Mouse (Mus musculus): Measurements from ENCODE around the gene Kcnk12. TPM values are rescaled to one million over a fixed set of nuclear protein-coding genes. Genes with fewer than 3 reads are reported as not detected.

Gene Kcnk12
- polyA plus RNA-seq, 1 experiment: 1.1 TPM

DNA sequence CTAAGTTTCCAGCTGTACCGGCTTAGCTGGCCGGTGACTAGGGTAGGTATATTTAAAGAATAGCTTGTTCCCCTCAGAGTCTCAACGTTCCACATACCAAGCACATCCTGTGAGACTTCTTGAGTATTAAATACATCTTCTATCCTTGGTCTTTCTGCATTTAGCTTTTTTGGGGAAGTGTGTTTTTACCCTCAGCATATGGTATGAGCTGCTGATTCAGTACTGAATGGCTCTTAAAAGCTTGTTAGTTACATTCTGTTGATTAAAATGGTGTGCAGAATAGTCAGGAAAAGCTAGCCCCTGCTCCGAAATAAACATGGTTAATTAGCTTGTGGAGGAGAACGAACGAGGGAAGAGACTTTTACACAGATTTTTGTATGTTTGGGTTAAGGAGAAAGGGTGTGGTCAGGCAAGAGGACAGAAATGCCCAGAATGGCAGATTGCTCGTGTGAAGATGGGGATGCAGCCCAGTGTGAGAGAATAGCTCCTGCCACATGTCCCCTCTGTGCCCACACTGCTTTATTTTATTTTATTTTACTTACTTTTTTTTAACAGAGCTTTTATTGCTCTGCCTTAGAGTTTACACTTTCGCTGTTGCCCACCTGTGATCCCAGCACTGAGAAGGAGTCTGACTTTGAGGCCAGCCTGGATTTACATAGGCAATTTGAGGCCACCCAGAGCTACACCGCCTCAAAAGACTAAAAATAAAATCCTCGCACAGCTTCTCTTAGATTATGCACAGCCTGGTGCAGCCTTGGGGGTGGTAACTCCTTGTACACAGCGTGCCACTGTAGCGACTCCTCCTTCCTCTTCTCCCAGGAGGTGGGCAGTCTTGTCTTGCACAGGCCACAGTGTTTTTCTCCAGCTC, 71.1 kb downstream of the Kcnk12 start:
- DNase-seq (ENCODE audit: low read depth in 1 of 2, low spot score in 2 of 2): no peak
- TF ChIP-seq POLR2A (IDR thresholded peaks at IDR 0.05; ENCODE audit: low read depth, low read length) (no peak), CTCF (IDR thresholded peaks at IDR 0.05; ENCODE audit: extremely low read depth, insufficient read depth, insufficient read length, insufficient replicate concordance) (no peak)
- H3K36me3 ChIP-seq (ENCODE audit: control insufficient read depth, insufficient read depth, low read length): peaks cover 13% of the 10 kb centered on the region
- no peak overlapping the region for H3K27ac ChIP-seq (ENCODE audit: insufficient read depth, low read length)
- WGBS: 91% methylated on average over 12 of the region's 12 CpGs
- H3K27me3 ChIP-seq (ENCODE audit: control insufficient read depth, insufficient read depth, low read length): no peaks in the 10 kb centered on the region
- H3K4me1 ChIP-seq (ENCODE audit: control insufficient read depth, insufficient read depth, insufficient read length): no peaks in the 10 kb centered on the region
- no peak overlapping the region for H3K4me3 ChIP-seq (ENCODE audit: extremely low read depth, insufficient read depth, insufficient read length)

DNA sequence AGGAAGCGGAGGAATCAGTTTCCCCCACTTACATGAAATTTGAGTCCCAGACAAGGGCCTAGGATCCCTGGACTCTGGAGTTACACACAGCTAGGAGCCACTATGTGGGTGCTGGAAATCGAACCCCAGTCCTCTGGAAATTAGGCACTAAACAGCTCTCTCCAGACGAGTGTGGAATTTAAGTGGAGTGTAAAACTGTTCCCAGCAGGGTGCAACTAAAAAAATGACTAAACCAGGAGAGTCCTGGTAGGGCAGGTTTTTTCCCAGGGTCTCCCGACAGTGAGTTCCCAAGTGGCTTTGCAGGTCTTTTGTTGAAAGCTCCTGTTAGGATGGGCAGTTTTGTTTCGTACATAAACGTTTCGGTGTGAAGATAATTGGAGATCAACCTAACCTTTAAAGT, 73.1 kb downstream of the Kcnk12 start:
- no peak for DNase-seq (ENCODE audit: low read depth in 1 of 2, low spot score in 2 of 2)
- Histone ChIP-seq H3K27ac (ENCODE audit: insufficient read depth, low read length) (no peak overlapping the region), H3K36me3 (ENCODE audit: control insufficient read depth, insufficient read depth, low read length) (peaks cover 20% of the 10 kb centered on the region), H3K4me3 (ENCODE audit: extremely low read depth, insufficient read depth, insufficient read length) (no peak overlapping the region), H3K4me1 (ENCODE audit: control insufficient read depth, insufficient read depth, insufficient read length) (no peaks in the 10 kb centered on the region), H3K27me3 (ENCODE audit: control insufficient read depth, insufficient read depth, low read length) (no peaks in the 10 kb centered on the region)
- WGBS: 95% methylated on average over 7 of the region's 7 CpGs
- no peak for TF ChIP-seq POLR2A (IDR thresholded peaks at IDR 0.05; ENCODE audit: low read depth, low read length)
- TF ChIP-seq CTCF (IDR thresholded peaks at IDR 0.05; ENCODE audit: extremely low read depth, insufficient read depth, insufficient read length, insufficient replicate concordance): no peak

DNA sequence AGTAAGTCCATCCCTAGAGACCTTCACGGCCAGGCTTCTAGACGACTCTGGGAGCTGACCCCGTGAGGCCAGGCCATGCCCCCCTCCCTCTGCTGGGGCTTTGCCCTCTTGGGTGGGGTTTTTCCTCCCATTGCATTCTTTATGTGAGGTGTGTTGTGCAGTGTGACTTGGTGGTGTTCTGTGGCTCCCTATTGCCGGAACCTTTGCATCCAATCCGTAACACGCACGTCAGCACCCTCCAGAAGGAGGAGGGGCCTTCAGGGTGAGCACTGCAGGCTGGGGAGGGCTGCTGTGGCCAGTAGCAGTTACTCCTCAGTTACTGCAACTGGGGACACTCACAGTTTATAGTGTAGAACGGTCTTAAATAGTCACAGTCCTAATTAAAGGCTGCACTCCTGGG, 97.7 kb downstream of the Kcnk12 start:
- Histone ChIP-seq H3K27ac (ENCODE audit: insufficient read depth, low read length) (no peak overlapping the region), H3K27me3 (ENCODE audit: control insufficient read depth, insufficient read depth, low read length) (no peaks in the 10 kb centered on the region), H3K36me3 (ENCODE audit: control insufficient read depth, insufficient read depth, low read length) (peaks cover 16% of the 10 kb centered on the region), H3K4me1 (ENCODE audit: control insufficient read depth, insufficient read depth, insufficient read length) (no peaks in the 10 kb centered on the region), H3K4me3 (ENCODE audit: extremely low read depth, insufficient read depth, insufficient read length) (no peak overlapping the region)
- 94% methylated on average over 8 of the region's 8 CpGs for WGBS
- TF ChIP-seq CTCF (IDR thresholded peaks at IDR 0.05; ENCODE audit: extremely low read depth, insufficient read depth, insufficient read length, insufficient replicate concordance): no peak
- no peak for TF ChIP-seq POLR2A (IDR thresholded peaks at IDR 0.05; ENCODE audit: low read depth, low read length)
- DNase-seq (ENCODE audit: low read depth in 1 of 2, low spot score in 2 of 2): no peak

DNA sequence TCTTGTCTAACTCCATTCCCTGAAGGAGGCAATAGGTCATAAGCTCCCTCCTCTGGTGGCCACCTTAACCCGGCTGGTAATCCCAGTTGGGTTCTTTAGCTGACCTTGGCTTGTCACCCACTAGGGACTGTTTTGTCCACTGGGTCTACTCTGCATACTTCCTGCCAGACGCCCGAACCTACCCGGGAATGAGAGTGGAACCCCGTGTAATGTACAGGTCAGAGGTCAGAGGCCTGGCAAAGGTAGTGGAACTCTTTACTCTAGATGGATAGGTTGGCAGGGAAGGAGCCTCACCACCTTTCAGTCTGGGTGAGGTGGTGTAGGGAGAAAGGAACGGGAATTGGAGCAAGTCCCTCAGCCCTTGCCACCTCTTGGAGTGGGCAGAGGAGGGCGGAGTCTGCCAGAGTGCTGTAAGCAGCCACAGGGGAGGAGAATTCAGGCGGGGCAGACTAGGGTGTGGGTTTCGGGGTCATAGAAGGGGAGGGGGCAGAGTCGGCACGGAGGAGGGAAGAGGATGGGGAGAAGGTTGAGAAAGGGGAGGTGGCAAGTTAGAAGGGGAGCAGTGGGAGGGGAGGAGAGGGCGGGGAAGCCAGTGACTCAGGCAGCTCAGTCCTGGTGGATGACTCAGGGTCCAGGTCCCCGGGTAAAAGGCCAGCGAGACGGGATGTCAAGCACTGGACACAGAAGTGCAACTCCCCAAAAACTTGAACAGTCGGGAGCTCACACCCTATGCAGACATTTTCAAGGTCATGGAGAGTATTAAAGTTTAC, 98.6 kb downstream of the Kcnk12 start:
- H3K4me3 ChIP-seq (ENCODE audit: extremely low read depth, insufficient read depth, insufficient read length): no peak overlapping the region
- H3K27me3 ChIP-seq (ENCODE audit: control insufficient read depth, insufficient read depth, low read length): no peaks in the 10 kb centered on the region
- no peak for DNase-seq (ENCODE audit: low read depth in 1 of 2, low spot score in 2 of 2)
- WGBS: 90% methylated on average over 16 of the region's 16 CpGs
- H3K36me3 ChIP-seq (ENCODE audit: control insufficient read depth, insufficient read depth, low read length): peaks cover 16% of the 10 kb centered on the region
- H3K27ac ChIP-seq (ENCODE audit: insufficient read depth, low read length): no peak overlapping the region
- no peaks in the 10 kb centered on the region for H3K4me1 ChIP-seq (ENCODE audit: control insufficient read depth, insufficient read depth, insufficient read length)
- TF ChIP-seq POLR2A (IDR thresholded peaks at IDR 0.05; ENCODE audit: low read depth, low read length) (no peak), CTCF (IDR thresholded peaks at IDR 0.05; ENCODE audit: extremely low read depth, insufficient read depth, insufficient read length, insufficient replicate concordance) (no peak)

DNA sequence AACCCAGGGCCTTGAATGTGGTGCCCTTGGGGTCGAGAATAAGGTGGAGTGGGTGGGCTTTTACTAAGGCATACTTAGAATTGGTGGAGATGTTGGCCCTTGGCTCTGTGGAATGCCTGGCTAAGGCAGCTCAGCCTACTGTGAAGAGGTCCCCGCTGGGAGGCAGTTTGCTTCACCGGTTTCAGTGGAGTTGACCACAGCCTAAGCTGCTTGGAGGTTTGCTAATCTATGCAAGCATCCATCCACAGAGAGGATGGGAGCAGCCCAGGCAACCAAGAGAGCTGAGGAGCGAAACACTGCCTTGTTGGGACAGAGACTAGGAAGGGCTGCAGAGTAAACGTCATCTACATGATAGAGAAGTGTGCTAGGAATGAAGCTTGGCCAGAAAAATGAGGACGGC, 101.0 kb downstream of the Kcnk12 start:
- no peak for TF ChIP-seq CTCF (IDR thresholded peaks at IDR 0.05; ENCODE audit: extremely low read depth, insufficient read depth, insufficient read length, insufficient replicate concordance)
- TF ChIP-seq POLR2A (IDR thresholded peaks at IDR 0.05; ENCODE audit: low read depth, low read length): no peak
- 92% methylated on average over 6 of the region's 6 CpGs for WGBS
- Histone ChIP-seq H3K4me3 (ENCODE audit: extremely low read depth, insufficient read depth, insufficient read length) (no peak overlapping the region), H3K4me1 (ENCODE audit: control insufficient read depth, insufficient read depth, insufficient read length) (no peaks in the 10 kb centered on the region), H3K36me3 (ENCODE audit: control insufficient read depth, insufficient read depth, low read length) (peaks cover 16% of the 10 kb centered on the region), H3K27me3 (ENCODE audit: control insufficient read depth, insufficient read depth, low read length) (no peaks in the 10 kb centered on the region), H3K27ac (ENCODE audit: insufficient read depth, low read length) (no peak overlapping the region)
- DNase-seq (ENCODE audit: low read depth in 1 of 2, low spot score in 2 of 2): no peak

DNA sequence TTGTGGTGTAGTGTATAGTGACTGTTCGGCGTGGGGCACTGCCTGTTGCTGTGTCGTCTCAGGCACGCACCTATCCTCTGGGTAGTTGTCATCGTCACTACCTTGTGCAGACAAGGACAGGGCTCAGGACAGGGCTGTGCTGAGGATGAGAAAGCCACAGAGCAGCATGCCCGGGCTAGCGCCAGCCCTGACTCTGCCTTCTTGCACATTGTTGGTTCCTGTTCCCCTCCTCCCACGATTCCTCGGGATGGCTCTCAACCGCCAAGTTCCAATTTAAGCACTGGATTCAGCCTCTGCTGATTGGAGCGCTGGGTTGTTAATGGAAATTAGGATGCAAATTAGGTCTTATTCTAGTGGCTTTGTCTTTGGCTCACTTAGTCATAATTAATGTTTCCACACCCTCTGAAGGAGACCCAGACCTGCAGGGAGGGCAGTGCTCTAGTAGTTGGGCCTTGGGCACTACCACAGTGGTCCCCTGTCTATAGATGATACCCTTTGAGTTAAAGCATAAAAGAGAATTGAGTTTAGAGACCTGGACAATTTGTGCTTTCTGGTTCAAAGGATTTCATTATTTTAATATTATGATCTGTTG, 101.8 kb downstream of the Kcnk12 start:
- Histone ChIP-seq H3K4me3 (ENCODE audit: extremely low read depth, insufficient read depth, insufficient read length) (no peak overlapping the region), H3K27ac (ENCODE audit: insufficient read depth, low read length) (no peak overlapping the region), H3K4me1 (ENCODE audit: control insufficient read depth, insufficient read depth, insufficient read length) (no peaks in the 10 kb centered on the region), H3K27me3 (ENCODE audit: control insufficient read depth, insufficient read depth, low read length) (no peaks in the 10 kb centered on the region), H3K36me3 (ENCODE audit: control insufficient read depth, insufficient read depth, low read length) (peaks cover 22% of the 10 kb centered on the region)
- DNase-seq (ENCODE audit: low read depth in 1 of 2, low spot score in 2 of 2): no peak
- TF ChIP-seq POLR2A (IDR thresholded peaks at IDR 0.05; ENCODE audit: low read depth, low read length) (no peak), CTCF (IDR thresholded peaks at IDR 0.05; ENCODE audit: extremely low read depth, insufficient read depth, insufficient read length, insufficient replicate concordance) (no peak)
- 93% methylated on average over 11 of the region's 11 CpGs for WGBS

Other genes with a start within 250 kb of the Kcnk12 start
- gene Epcam, start 162.0 kb downstream of the Kcnk12 start, polyA plus RNA-seq (2012; rRNA removed): 3.5 and 3.9 TPM in 2 replicates
- gene Msh2, start 125.7 kb downstream of the Kcnk12 start, polyA plus RNA-seq (2012; rRNA removed): 5.6 and 9.3 TPM in 2 replicates
- gene Rpl36-ps4, start 123.0 kb upstream of the Kcnk12 start, polyA plus RNA-seq (2012; rRNA removed): not detected in 2 replicates
- 2.8 and 3.3 TPM in 2 replicates for gene Msh6, start 177.1 kb upstream of the Kcnk12 start, polyA plus RNA-seq (2012; rRNA removed)

All from spleen, adult 2 months (tissue).